Mouse (Mus musculus): ENCODE measurements around the gene Fxyd1.

- TF ChIP-seq CTCF (IDR thresholded peaks at IDR 0.05; ENCODE audit: extremely low read depth, insufficient read depth, low read length) (no peak), POLR2A (IDR thresholded peaks at IDR 0.05; ENCODE audit: extremely low read depth, insufficient read depth, low read length) (no peak)
Measured at GRCm38 (mm10) chr7:31055354-31055824, 1.6 kb downstream of the Fxyd1 start.
